Mouse (Mus musculus) layer of hippocampus, adult 8-10 months (tissue): ENCODE results near the gene Odf3. TPM values are rescaled to one million over a fixed set of nuclear protein-coding genes. Genes with fewer than 3 reads are reported as not detected.

Source experiments
- DNase-seq, 2 experiments: peaks; one replicate each; pipeline ENCODE4 v3.0.0; 2022; ENCODE audit warnings: low spot score in 2 of 2
- total RNA-seq, 4 experiments: library from RNA; stranded (reverse); gene quantifications; 2 replicates each; pipeline ENCODE4 v1.2.4; 2022

Gene Odf3
- total RNA-seq, 4 experiments from 2014 or later = not detected

DNA sequence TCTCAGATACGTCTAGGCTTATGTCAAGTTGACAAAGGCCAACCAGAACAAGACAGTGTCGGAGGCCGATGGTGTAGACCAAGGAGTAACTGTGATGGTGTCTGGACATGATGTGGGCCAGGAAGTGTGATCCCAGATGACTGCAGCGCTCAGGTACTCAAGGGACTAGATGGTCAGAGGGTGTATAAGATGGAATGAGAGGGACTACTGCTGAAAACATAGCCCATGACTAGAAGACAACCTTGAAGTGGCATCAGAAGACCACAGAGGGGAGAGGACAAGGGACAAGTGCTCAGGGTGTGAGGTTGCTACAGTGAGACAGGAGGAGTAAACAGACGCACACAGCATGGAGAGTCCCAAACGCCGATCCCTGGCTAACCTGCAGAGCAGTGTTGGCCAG is 3.8 kb upstream of the Odf3 start:
- no peak for DNase-seq

DNA sequence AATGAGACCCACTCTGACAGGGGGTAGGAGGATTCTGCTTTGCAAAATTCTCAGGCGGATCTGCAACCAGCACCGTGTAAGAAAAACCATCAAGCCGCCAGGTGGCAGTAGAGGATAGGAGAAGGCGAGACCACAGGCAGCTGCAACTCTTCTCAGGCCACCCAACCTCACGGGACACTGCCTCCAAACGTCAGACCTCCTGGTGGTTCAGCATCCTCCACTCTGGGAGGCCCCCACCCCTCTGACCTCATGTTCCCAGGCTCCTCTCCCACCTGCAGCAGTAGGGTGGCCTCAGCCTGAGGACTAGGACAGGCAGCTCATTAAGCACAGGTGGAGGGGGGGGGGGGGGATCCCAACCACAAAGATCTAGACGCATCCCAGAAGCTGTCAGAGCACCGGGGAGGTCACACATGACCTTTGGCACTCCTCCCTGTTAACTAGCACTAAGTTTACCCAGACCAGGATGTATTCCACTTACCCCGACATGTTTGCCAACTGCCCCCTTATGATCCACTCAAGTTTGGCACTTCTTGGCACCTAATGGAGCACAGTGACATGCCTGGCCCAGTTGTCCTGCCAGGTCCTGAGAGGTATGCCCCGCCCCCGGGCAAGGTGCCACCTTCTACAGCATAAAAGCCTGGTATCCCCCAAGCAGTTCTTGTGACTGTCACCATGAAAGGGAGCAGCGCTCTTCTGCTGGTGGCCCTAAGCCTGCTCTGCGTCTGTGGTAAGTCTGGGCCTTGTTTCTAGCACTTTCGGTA is 2.5 kb upstream of the Odf3 start, which contains the start of gene Scgb1c1:
Scgb1c1 (plus strand) TSS at position 643 of the 761 bp plus-strand sequence.
- peak; percentile 68 to 87 for DNase-seq

DNA sequence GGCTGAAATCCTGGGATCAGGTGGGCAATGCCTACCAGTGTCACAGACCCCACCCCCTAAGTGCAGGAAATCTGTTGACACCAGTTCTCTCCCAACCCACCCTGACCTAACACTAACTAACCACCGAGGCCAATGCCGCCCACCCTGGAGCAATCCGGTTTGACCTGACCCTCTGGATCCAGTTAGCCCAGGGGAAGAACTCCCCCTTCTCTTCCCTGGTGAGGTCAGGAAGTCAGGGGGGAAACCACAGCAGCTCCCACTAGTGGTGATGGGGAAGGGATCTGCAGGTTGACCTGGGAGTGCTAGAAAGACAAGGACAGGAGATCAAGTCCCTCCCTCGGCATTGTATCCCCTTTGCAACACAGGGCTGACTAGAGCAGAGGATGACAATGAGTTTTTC is 1.9 kb upstream of the Odf3 start:
- DNase-seq = no peak

DNA sequence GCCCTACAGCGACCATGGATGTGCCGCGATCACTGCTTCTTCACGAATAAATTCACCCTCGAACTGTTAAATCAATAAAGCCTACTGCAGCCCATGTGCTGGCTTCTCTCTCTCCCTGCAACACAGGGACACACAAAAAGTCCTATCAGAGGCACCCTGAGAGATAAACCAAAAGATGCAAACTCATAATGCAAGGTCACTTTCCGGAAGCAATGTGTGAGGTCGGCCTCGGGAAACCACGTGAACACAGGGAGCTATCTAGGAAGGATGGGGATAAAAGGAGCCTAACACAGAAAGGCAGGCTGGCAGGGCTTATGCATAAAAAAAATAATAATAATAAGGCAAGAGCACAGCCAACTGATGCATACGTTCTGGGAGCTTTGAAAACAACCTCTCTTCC is 929 bp upstream of the Odf3 start:
- no peak for DNase-seq

DNA sequence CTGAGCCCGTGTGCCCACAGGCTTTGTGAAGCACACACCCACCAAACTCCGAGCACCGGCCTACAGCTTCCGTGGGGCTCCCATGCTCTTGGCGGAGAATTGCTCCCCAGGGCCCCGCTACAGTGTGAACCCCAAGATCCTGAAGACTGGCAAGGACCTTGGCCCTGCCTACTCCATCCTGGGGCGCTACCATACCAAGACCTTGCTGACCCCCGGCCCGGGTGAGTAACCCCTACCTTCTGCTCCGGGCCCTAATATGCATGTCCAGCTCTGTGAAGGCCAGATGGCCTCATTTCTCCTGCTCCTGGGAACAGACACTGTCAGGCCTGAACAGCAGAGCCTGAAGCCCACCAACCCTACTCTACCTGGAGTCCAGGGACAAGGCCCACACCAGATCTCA is 986 bp downstream of the Odf3 start:
- DNase-seq = no peak

DNA sequence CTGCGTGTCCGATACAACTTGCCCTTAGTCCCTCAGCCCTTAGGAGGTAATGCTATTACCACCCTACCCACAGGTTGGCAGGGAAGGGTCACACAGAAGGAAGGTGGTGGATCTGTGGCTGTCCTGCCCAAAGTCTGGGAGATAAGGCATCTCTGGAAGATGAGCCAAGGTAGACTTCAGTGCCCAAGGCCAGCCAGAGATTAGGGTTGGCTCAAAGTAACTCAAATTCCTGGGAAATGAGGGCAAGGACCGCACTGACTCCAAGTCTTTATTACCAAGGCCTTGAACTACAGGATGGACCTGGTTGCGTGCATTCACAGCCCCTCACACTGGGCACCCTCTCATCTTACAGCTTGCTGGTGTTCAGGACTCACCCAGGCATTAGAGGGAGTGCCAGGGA is 4.3 kb downstream of the Odf3 start:
- DNase-seq = no peak

DNA sequence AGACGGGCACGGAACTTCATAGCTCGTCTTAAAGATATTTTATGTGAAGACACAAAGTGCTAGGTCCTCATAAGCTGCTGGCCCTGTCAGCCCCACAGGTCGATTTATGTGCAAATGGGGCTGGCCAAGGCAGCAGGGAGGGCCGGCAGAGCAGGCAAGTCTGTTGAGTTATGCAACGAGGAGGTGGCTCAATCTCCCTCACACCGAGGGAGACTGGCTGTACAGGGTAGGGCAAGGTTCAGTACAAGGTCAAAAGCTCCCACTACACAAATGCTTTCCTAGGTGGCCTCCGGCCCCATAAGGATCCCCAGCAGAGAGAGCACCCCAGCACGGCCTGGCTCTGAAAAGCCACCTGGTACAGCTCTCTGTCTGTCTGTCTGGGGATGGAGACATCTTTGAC is 5.8 kb downstream of the Odf3 start:
- DNase-seq = no peak

DNA sequence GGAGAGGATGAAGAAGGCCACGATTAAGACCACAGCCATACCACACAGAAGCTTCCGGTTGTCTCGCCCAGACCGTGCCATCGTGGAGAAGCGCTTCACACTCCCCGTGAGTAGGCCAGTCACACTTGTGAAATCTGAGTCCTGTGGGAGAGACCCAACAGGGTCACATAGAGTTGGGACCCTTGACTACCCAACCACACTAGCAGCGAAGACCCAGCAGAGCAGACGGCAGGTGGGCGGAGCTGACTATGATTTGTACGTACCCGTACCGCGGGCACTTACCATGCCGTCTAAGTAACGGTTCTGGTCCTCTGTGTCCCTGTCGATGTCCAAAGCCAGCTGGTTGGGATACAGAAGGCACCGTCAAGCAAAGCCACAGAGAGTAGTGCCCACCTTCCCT is 6.9 kb downstream of the Odf3 start:
- DNase-seq = no peak

DNA sequence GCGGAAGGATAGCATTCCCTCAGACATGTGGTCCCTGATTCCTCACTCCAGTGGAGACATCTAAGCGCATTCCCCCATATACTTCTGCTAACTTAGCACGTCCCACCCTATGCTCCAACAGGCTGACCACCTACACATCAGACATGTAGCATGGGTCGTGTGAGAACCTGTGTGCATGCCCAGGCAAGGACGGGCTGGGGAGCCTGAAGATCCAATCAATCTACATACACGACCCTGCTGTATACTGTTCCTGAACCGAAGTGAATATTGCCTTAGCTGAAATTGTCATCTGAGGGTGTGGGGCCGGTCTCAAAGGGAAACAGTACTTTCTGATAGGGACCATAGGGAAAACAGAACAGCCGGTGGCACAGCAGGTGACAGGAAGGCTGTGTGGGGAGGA is 7.6 kb downstream of the Odf3 start:
- DNase-seq = no peak

DNA sequence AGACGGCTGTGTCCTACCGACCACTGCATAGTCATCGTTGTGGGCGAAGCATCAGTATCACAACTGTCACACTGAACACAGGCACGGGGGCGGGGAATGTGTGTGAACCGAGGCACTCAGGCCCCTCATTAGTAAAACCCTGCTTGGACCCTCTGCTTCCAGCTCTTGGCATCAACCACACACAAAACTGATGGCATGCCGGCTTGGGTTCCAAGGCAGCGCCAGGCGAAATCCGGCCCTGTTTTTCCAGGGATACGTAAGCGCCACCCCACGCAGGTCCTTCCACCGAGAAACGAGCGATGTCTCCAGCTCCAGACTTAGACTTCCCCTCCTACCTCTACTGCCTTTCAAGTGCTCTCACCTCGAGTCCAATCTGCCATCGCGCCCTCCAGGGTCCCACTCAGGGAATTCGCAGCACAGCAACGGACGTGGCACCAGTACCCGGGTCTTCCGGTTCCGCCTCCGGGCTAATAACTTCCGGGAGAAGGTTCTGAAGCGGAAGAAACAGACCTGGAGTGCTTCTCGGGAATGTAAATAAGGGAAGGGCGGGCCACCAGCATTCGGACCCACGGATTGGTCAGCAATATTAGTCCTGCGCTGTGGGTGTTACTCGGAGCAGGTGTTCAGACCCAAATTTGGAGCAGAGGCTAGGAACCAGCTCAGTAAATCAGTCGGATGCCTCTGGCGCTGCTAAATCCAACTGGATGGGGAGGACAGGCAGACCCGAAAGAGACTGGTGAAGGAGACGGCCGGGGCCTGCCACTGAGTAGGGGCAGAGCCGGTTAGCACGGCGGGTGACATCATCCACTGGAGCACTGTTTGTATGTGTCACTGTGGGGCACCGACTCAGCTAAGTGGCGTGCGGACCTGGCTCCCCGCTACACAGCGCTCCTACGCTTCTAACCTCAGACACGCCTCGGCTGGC is 8.5 kb downstream of the Odf3 start, which contains the start of gene Gm45785:
Gm45785 (minus strand) TSS at position 472 of the 925 bp plus-strand sequence.
- peak; percentile 84 to 87 for DNase-seq

DNA sequence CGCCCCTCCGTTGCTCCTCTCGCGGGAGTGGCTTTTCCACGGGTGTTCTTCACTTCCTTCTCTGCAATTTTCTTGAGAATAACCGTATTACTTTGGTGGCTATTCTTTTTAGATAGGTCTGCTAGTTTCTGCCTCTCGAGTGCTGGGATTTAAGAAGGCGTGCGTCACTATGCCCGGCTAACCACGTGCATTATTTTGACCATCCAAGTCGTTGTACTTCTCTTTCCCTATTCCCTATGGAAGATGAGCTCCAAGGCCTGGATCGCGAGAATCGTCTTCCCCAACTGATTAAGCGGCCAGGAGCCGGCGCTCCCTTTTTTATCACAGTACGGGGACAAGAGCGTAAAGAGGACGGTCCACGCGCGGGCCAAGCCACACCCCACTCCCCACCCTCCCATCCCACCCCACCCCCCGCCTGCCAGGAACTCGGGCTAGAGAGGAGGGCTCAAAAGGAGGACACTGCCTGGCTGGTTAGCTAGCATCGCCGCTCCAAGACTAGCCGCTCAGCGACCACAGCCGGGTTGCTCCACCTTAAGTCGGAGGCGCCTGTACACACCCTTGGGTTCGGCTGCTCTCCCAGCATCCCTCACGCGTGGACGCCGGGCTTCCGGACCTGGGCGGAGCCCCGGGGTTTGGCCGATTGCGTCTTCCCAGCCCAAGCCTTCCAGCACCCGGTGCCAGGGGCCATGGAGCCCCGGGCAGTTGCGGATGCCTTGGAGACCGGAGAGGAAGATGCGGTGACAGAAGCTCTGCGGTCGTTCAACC is 9.4 kb downstream of the Odf3 start, which contains the start of gene Ric8a:
Ric8a (plus strand) TSS at position 173 of the 765 bp plus-strand sequence.
- DNase-seq = peak; percentile 84 to 85

DNA sequence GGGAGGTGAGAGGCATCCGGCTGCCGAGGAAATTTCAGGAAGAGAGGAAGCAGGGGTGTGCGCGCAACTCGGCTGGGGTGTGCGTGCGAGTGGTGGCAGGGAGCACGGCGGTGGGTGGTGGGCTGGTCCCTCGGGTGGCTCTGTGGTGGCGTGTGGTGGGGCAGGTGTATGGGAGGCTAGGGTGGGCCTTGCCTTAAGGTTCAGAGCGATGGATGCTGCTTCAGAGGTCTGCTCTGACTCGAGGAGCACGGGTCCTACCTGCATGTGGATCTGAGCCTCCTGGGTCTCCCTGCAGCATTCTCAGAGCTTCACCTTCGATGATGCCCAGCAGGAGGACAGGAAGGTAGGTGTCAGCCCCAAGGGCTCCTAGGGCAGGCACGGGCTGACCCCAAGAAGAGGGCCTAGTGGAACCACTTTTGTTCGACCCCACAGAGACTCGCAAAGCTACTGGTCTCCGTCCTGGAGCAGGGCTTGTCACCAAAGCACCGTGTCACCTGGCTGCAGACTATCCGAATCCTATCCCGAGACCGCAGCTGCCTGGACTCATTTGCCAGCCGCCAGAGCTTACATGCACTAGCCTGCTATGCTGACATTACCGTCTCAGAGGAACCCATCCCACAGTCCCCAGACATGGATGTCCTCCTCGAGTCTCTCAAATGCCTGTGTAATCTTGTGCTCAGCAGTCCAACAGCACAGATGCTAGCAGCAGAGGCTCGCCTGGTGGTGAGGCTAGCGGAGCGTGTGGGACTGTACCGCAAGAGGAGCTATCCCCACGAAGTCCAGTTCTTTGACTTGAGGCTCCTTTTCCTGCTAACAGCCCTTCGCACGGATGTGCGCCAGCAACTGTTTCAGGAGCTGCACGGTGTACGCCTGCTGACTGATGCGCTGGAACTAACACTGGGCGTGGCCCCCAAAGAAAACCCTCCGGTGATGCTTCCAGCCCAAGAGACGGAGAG is 10.2 kb downstream of the Odf3 start, which contains the start of gene Bet1l:
Bet1l (minus strand) TSS at position 28 of the 956 bp plus-strand sequence.
- no peak for DNase-seq

DNA sequence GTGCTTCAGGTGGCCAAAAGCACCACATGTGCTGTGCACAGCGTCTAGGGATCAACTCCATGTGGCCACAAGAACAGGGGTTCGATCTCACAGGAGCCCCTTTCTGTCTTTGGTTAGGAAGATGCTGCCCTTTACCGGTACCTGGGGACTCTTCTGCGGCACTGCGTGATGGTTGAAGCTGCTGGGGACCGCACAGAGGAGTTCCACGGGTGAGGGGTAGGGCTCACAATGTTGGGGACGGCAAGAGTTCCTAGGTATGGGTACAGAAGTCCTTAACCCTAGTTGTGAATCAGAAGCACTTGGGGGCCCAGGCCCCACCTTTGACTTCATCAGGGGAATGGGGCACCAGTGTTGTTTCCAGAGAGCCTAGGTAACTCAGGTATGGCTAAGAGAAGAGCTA is 11.1 kb downstream of the Odf3 start:
- DNase-seq = no peak

DNA sequence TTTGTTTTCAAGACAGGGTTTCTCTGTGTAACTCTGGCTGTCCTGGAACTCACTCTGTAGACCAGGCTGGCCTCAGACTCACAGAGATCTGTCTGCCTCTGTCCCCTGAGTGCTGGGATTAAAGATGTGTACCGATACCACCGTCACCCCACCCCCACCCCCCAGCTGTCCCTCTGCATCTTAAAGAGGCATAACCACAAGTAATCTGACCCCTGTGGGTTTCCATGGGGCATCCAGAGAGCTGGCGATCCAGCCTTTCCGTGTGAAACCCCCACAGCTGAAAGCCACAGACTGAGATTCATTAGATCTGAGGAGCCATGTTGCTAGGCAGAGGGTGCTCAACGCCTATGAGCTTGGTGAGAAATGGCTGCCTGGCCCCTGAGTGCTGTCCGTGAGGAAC is 12.4 kb downstream of the Odf3 start:
- DNase-seq = no peak

DNA sequence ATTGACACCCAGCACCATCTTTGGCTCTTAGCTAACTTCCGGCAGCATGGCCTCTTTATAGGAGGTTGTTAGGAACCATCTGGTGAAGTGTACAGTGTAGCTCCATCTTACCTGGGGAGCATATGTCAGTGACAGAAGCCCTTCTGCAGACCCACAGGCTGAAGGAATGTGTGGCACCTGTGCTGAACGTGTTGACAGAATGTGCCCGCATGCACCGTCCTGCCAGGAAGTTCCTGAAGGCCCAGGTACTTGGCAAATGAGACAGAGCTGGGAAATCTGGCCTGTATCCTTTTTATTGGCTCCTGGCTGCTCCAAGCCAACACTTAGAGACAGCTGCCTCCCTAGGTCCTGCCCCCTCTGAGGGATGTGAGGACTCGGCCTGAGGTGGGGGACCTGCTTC is 13.1 kb downstream of the Odf3 start:
- DNase-seq = no peak

DNA sequence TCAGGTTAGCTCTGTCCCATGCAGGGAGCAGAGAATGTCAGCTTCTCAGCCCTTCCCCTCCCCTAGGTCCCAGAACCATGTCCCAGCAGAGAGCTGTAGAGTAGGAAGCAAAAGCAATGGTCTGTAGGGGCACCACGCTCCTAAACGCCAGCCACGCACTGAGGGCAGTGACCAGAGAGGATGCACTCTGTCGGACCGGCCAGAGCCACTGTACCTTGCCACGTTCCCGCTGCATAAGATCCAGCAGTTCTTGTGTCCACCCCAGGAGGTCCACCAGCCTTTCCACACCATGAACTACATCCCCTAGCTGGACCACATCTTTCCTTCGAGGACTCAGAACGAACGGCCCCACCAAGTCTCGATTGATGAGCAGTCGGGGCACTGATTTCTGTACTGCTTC is 17.2 kb downstream of the Odf3 start:
- no peak for DNase-seq

DNA sequence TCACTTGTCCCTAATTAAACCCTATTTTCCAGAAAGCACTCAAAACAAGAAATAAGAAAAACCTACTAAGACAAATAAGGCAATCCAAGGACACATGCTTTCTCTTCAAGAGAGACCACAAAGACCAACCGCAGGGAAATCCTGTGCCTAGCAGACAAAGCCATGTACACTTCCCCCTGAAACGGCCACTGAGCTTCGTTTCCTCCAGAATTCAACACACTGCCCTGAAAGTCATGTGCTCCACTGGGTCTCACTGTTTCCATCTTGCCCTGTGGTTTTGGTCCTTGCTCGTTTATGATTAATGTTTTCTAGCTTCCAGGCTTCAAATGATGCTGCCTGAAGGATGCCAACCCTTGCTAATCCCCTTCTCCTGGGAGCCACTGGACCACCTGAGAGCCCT is 26.6 kb downstream of the Odf3 start:
- DNase-seq = no peak

DNA sequence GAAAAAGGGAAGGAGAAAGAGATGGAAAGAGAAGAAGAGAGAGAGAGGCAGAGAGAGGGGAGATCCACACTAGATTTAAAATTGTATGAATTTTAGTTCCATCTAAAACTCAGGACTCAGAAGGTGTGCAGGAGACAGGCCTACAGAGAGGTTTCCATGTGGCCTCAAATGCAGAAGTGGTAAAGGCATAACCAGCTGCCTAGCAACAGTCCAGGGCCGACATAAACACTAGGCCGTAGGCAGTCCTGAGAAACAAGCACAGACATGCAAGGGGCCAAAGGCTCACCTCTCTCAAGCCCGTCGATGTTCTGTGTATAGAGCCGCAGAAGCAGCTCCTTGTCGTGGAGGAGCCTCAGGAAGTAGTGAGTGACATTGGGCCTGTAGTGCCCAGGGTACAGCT is 29.8 kb downstream of the Odf3 start:
- no peak for DNase-seq

DNA sequence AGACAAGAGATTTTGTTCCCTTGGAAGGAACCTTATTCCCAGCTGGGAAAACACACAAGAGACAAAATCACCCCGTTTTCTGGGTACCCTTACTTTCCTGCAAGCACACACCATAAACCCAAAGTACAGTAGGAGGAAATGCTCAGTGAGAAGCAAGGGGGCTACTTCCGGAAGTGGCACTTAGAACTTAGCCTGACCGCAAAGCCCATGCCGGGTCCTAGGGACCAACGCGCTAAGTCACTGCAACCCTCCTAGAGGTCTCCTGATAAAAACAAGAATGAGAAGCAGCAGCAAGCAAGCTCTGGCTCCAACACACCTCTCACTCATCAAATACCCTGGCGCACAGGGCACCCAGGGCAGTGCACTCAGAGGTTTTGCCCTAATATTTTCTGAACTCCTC is 31.8 kb downstream of the Odf3 start:
- DNase-seq = no peak

DNA sequence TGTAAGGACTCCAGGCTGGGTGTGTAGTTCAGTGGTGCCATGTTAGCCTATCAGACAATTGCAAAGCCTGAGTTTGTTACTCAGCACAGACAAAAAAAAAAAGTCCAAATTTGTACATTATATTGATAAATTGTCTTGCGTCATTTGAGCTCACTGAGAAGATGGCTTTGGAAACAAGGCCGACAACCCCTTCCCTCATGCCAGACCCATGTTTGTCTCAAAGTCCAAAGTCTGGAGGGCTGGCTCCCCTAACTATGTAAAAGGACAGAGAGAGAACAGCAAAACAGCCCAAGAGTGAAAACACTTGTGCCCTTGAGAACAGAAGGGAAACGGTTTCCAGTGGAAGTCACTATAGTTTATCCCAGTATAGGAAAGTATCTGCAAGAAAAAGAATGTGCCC is 32.8 kb downstream of the Odf3 start:
- no peak for DNase-seq
